ENCODE assay signal across 16 mouse cellular contexts in the genomic region with DNA sequence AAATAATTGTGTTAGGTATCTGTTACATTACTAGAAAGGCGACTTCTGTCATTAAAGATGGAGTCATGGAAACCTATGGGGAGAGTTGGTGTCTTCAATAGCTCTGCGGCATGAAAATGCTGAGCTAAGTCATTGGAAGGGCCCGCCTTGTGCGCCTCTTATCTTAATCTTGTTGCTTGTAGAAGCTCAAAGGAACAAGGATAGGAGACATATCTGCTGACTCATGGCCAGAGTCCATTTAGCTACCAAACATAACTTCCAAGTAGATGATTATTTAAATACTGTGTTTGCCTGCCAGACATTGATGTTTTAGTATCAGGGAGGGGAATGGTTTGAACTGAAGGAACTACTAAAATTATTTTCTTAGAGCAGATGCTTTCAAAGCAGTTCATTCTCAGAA.
"Had no signal": no experiment of that assay in that cellular context is flagged by ENCODE, and none has a peak within 500 bp of the region (broad histone marks: within the 10 kb centered on the region; RNA-seq: fewer than 3 reads in every experiment).

No protein-coding gene starts in this region.

- H3K27me3 ChIP-seq: lung, embryonic 15.5 days; midbrain, embryonic 12.5 days; midbrain, embryonic 15.5 days; neural tube, embryonic 12.5 days; stomach, embryonic 15.5 days had no signal

- H3K9me3 ChIP-seq: lung, embryonic 15.5 days; midbrain, embryonic 12.5 days; midbrain, embryonic 15.5 days; neural tube, embryonic 12.5 days; stomach, embryonic 15.5 days had no signal

- DNase-seq: liver, postnatal 0 days; lung, adult 2 months; lung, postnatal 14 days; lung, postnatal 36 days; right cerebral cortex, postnatal 14 days; thymus, adult 2 months; thymus, postnatal 25 days; thymus, postnatal 4 days had no signal

- H3K27ac ChIP-seq: lung, embryonic 15.5 days; macrophage; midbrain, embryonic 12.5 days; midbrain, embryonic 15.5 days; neural tube, embryonic 12.5 days; stomach, embryonic 15.5 days; stomach, postnatal 0 days had no signal

- H3K4me1 ChIP-seq: midbrain, embryonic 12.5 days; midbrain, embryonic 15.5 days; neural tube, embryonic 12.5 days; stomach, embryonic 15.5 days had no signal

- H3K9ac ChIP-seq: liver, postnatal 0 days; lung, embryonic 15.5 days; midbrain, embryonic 12.5 days; midbrain, embryonic 15.5 days; neural tube, embryonic 12.5 days; stomach, embryonic 15.5 days had no signal

- H3K4me2 ChIP-seq: lung, embryonic 15.5 days; midbrain, embryonic 12.5 days; midbrain, embryonic 15.5 days; neural tube, embryonic 12.5 days; stomach, embryonic 15.5 days had no signal

- ATAC-seq: liver, postnatal 0 days; lung, postnatal 0 days; midbrain, embryonic 15.5 days had no signal

- H3K36me3 ChIP-seq: lung, embryonic 15.5 days; midbrain, embryonic 12.5 days; midbrain, embryonic 15.5 days; neural tube, embryonic 12.5 days; stomach, embryonic 15.5 days had no signal

- H3K4me3 ChIP-seq: lung, embryonic 15.5 days; midbrain, embryonic 12.5 days; midbrain, embryonic 15.5 days; neural tube, embryonic 12.5 days; stomach, embryonic 15.5 days had no signal
